Mouse (Mus musculus): ENCODE measurements around the gene Lmbrd2. TPM values are rescaled to one million over a fixed set of nuclear protein-coding genes. Genes with fewer than 3 reads are reported as not detected.

The Lmbrd2 gene
- polyA plus RNA-seq, 1 experiment from 2014 or later, result 3.7 TPM

DNA sequence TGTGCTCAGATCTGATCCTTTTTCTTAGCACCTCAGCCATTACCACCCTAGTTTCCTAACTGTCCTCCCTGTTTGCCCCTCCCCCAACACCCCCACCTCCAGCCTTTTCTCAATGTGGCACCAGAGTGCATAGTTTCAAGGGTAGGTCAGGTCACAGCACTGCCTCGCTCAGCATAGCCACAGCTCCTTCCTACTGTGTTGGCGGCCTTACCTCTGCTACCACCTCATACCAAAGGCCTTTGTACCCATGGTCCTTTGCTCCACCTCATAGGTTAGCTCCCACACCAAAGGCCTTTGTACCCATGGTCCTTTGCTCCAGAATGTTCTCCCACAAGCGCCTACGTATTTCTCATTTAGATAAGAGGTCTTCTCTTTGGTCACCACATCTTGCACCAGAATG lies 21.5 kb upstream of the Lmbrd2 start:
- Histone ChIP-seq H3K27me3 (ENCODE audit: insufficient read depth, low read length) (no peaks in the 10 kb centered on the region), H3K4me3 (replicated peaks; ENCODE audit: low read depth, low read length) (no peak overlapping the region), H3K27ac (no peak overlapping the region), H3K9ac (ENCODE audit: low read depth, low read length) (no peak overlapping the region), H3K4me1 (replicated peaks; ENCODE audit: insufficient read depth, low read length) (no peaks in the 10 kb centered on the region), H3K36me3 (ENCODE audit: insufficient read depth, low read length) (peaks cover 36% of the 10 kb centered on the region), H3K9me3 (replicated peaks; ENCODE audit: low read length) (no peaks in the 10 kb centered on the region), H3K4me2 (ENCODE audit: low read length) (no peak overlapping the region)
- TF ChIP-seq CTCF (IDR thresholded peaks at IDR 0.05; ENCODE audit: low read depth), result no peak
- DNase-seq (ENCODE audit: low spot score) (no peak), ATAC-seq (replicated peaks; ENCODE audit: low FRiP score, low read depth) (peak; percentile 48; the same call in 1 of the 2 replicates)
- WGBS, result 86% methylated on average over 4 of the region's 4 CpGs

DNA sequence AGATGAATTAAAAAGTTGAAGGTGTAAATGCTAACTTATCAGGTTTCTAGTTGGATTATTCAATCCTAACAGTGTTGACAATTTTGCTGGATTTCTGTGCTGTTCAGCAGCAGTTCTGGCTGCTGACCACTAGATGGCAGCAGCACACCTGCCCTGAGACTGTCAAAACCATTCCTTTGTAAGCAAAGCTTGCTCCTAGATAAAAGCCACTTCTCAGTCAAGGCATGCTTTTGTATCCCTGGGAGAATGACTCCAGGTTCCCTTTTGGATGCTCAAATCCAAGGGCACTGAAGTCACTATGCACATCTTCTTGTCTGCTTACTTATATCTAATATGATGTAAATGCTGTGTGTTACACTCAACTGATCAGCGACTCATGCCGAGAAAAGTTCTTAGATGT lies 20.3 kb upstream of the Lmbrd2 start:
- no peaks in the 10 kb centered on the region for H3K9me3 ChIP-seq (replicated peaks; ENCODE audit: low read length)
- H3K4me2 ChIP-seq (ENCODE audit: low read length), result no peak overlapping the region
- H3K36me3 ChIP-seq (ENCODE audit: insufficient read depth, low read length), result peaks cover 35% of the 10 kb centered on the region
- no peaks in the 10 kb centered on the region for H3K27me3 ChIP-seq (ENCODE audit: insufficient read depth, low read length)
- peak; percentile 81 for DNase-seq (ENCODE audit: low spot score)
- H3K27ac ChIP-seq, result no peak overlapping the region
- 92% methylated on average over 2 of the region's 2 CpGs for WGBS
- no peak; the same call in 1 of the 2 replicates for ATAC-seq (replicated peaks; ENCODE audit: low FRiP score, low read depth)
- H3K4me3 ChIP-seq (replicated peaks; ENCODE audit: low read depth, low read length), result no peak overlapping the region
- peak; percentile 98 for TF ChIP-seq CTCF (IDR thresholded peaks at IDR 0.05; ENCODE audit: low read depth)
- no peaks in the 10 kb centered on the region for H3K4me1 ChIP-seq (replicated peaks; ENCODE audit: insufficient read depth, low read length)
- no peak overlapping the region for H3K9ac ChIP-seq (ENCODE audit: low read depth, low read length)

DNA sequence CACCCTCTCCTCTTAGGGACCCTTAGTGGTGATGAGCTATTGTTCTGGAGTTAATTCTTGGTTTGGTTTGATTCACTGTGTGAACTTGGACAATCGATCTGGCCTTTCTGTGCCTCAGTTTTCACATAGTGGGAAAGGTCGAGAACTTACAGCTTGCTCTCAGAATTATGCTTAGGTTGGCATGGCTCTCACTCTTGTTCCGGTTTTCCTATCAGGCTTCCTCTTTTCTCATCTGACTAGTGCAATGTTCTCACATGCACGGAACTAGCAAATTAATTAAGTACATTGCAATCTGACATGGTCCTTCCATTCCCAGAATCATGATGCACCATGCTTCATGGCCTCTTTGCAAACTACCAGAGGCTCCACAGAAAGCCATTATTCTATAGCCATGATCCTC lies 17.4 kb upstream of the Lmbrd2 start:
- DNase-seq (ENCODE audit: low spot score) (no peak), ATAC-seq (replicated peaks; ENCODE audit: low FRiP score, low read depth) (no peak)
- Histone ChIP-seq H3K4me1 (replicated peaks; ENCODE audit: insufficient read depth, low read length) (no peaks in the 10 kb centered on the region), H3K36me3 (ENCODE audit: insufficient read depth, low read length) (peaks cover 42% of the 10 kb centered on the region; the same call in 1 of the 2 replicates), H3K4me2 (ENCODE audit: low read length) (no peak overlapping the region), H3K4me3 (replicated peaks; ENCODE audit: low read depth, low read length) (no peak overlapping the region), H3K9me3 (replicated peaks; ENCODE audit: low read length) (no peaks in the 10 kb centered on the region), H3K9ac (ENCODE audit: low read depth, low read length) (no peak overlapping the region), H3K27ac (no peak overlapping the region), H3K27me3 (ENCODE audit: insufficient read depth, low read length) (no peaks in the 10 kb centered on the region)
- 88% methylated on average over 4 of the region's 4 CpGs for WGBS
- TF ChIP-seq CTCF (IDR thresholded peaks at IDR 0.05; ENCODE audit: low read depth), result no peak

DNA sequence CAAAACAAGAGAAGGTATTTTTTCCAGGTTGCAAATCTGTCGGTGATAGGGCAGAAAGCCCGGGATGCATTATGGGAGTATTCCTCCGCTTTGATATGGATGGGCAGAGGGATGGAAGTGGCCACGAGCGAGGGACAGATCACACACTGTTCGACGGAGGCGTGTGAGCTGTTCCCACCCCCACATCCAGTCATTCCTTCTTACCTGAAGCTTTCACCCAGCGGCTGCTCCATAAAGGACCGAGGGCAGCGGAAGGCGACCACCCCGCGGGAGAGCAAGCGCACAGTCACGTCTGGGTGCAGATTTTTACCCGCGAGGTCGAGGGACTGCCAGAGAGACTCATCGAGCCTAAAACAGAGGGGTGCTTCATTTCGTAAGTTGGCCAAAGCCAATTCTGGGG lies 15.5 kb upstream of the Lmbrd2 start:
- TF ChIP-seq CTCF (IDR thresholded peaks at IDR 0.05; ENCODE audit: low read depth), result no peak
- Histone ChIP-seq H3K27me3 (ENCODE audit: insufficient read depth, low read length) (no peaks in the 10 kb centered on the region), H3K27ac (no peak overlapping the region), H3K4me1 (replicated peaks; ENCODE audit: insufficient read depth, low read length) (no peaks in the 10 kb centered on the region), H3K4me2 (ENCODE audit: low read length) (no peak overlapping the region), H3K4me3 (replicated peaks; ENCODE audit: low read depth, low read length) (no peak overlapping the region), H3K9ac (ENCODE audit: low read depth, low read length) (no peak overlapping the region), H3K36me3 (ENCODE audit: insufficient read depth, low read length) (peaks cover 35% of the 10 kb centered on the region), H3K9me3 (replicated peaks; ENCODE audit: low read length) (no peaks in the 10 kb centered on the region)
- ATAC-seq (replicated peaks; ENCODE audit: low FRiP score, low read depth), result no peak
- no peak for DNase-seq (ENCODE audit: low spot score)
- WGBS, result 91% methylated on average over 21 of the region's 21 CpGs

DNA sequence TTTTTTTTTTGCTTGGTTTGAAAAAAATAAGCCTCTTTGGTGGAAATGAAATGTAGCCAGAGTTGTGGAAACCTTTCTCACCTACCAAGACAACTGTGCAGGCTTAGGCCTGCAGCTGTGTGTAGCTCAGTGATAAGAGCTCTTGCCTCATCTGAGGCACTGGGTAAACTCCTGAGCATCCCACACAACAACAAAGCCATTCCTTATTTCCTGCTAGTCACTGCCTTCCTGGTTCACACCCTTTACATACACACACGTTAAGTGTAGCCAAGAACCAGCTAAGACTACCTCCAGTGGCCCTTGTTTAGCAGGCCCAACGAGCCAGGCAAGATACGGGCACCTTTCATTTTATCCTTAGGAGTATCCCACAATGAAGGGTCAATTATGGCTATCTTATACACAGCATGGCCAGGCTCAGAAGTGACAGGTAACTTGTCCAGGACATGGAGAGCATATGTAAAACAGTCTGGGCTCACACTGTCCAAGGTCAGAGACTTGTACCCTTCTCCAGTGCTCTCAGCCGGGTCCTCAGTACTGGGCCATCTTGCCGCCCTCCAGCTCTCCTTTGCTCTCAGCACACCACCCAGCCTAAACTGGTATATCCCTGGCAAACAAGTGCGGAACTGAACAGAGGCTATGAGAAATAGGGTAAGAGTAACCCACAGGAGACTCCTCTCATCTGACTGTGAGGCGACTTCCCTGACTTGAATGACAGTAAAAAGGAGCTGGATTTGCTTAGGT lies 13.1 kb upstream of the Lmbrd2 start:
- Histone ChIP-seq H3K4me1 (replicated peaks; ENCODE audit: insufficient read depth, low read length) (no peaks in the 10 kb centered on the region), H3K4me2 (ENCODE audit: low read length) (no peak overlapping the region), H3K27me3 (ENCODE audit: insufficient read depth, low read length) (no peaks in the 10 kb centered on the region), H3K9me3 (replicated peaks; ENCODE audit: low read length) (no peaks in the 10 kb centered on the region), H3K36me3 (ENCODE audit: insufficient read depth, low read length) (peaks cover 31% of the 10 kb centered on the region), H3K9ac (ENCODE audit: low read depth, low read length) (no peak overlapping the region), H3K4me3 (replicated peaks; ENCODE audit: low read depth, low read length) (no peak overlapping the region), H3K27ac (no peak overlapping the region)
- 86% methylated on average over 7 of the region's 7 CpGs for WGBS
- no peak for DNase-seq (ENCODE audit: low spot score)
- no peak for TF ChIP-seq CTCF (IDR thresholded peaks at IDR 0.05; ENCODE audit: low read depth)
- ATAC-seq (replicated peaks; ENCODE audit: low FRiP score, low read depth), result no peak

DNA sequence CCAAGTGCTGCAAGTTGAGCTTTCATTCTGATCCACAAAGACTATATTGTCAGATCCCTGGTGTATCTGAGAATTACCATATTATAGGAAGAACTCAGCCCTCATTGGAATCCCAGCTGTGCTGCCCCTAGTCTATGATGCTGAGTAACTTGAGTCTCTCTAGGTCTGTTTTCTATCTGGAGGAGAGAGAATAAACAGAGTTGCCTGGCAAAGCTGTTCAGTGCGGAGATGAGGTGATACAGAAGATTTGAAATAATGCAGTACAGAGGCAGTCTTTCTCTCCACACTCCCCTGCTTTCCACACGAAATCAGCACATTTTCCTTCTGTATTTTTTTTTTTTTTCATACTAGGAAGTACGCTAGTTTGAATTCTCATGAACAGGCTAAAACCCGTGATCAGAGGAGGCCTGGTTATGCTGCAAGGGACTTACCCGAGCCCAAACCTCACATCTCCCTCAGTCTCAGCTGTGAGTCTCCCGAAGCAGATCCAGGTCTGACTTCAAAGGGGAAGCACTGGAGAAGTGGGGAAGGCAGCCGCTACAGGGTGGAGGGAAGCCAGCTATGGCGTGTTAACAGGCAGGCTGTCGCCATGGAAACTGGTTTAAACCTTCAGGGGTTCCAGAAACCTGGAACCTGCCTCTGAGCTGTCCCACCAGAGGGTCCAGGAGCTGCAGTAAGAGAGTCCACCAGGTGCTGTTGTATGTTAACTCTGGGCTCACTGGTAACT lies 9.4 kb upstream of the Lmbrd2 start:
- H3K4me2 ChIP-seq (ENCODE audit: low read length), result no peak overlapping the region
- peaks cover 19% of the 10 kb centered on the region for H3K36me3 ChIP-seq (ENCODE audit: insufficient read depth, low read length)
- no peak overlapping the region for H3K27ac ChIP-seq

More for the DNA sequence above, 9.4 kb upstream of the Lmbrd2 start:
- DNase-seq (ENCODE audit: low spot score), result no peak
- Histone ChIP-seq H3K9me3 (replicated peaks; ENCODE audit: low read length) (no peaks in the 10 kb centered on the region), H3K9ac (ENCODE audit: low read depth, low read length) (no peak overlapping the region), H3K27me3 (ENCODE audit: insufficient read depth, low read length) (no peaks in the 10 kb centered on the region), H3K4me3 (replicated peaks; ENCODE audit: low read depth, low read length) (no peak overlapping the region), H3K4me1 (replicated peaks; ENCODE audit: insufficient read depth, low read length) (no peaks in the 10 kb centered on the region; the same call in 1 of the 2 replicates)
- no peak for TF ChIP-seq CTCF (IDR thresholded peaks at IDR 0.05; ENCODE audit: low read depth)
- ATAC-seq (replicated peaks; ENCODE audit: low FRiP score, low read depth), result no peak
- 71% methylated on average over 9 of the region's 9 CpGs for WGBS

Measured in kidney, postnatal 0 days (tissue).